ENCODE assay signal across 13 mouse cellular contexts in genomic region chrX:10071529-10071928, GRCm38 (mm10). TPM values are rescaled to one million over a fixed set of nuclear protein-coding genes. Genes with fewer than 3 reads are reported as not detected.
"Had no signal": no experiment of that assay in that cellular context is flagged by ENCODE, and none has a peak within 500 bp of the region (broad histone marks: within the 10 kb centered on the region; RNA-seq: fewer than 3 reads in every experiment).

No protein-coding gene starts in this region.

- DNase-seq: kidney, adult 8-10 months; kidney, postnatal 25 days; lung, adult 2 months; lung, postnatal 36 days; right cerebral cortex, postnatal 14 days; thymus, postnatal 4 days had no signal

- H3K9ac ChIP-seq: liver, embryonic 15.5 days had no signal

- H3K4me3 ChIP-seq: left cerebral cortex, adult 2 months; limb, embryonic 10.5 days; liver, embryonic 15.5 days had no signal

- H3K4me1 ChIP-seq: limb, embryonic 10.5 days; liver, embryonic 15.5 days had no signal

- H3K27me3 ChIP-seq: liver, embryonic 15.5 days had no signal

- H3K27ac ChIP-seq: left cerebral cortex, adult 2 months; limb, embryonic 10.5 days; liver, embryonic 15.5 days had no signal

- H3K36me3 ChIP-seq: limb, embryonic 10.5 days; liver, embryonic 15.5 days had no signal

- ATAC-seq: lung, postnatal 0 days had no signal

- H3K9me3 ChIP-seq: limb, embryonic 10.5 days; liver, embryonic 15.5 days had no signal

- H3K4me2 ChIP-seq: liver, embryonic 11.5 days; liver, embryonic 15.5 days had no signal

RNA-seq across cellular contexts. Expression of gene Srpx, which starts 46.0 kb away (rescaled TPM):
- total RNA-seq: megakaryocyte progenitor cell, adult 5-6 weeks; neutrophil, adult 5-6 weeks had no signal
